ENCODE assay signal across 8 mouse cellular contexts in genomic region chr11:114829499-114830432, GRCm38 (mm10). TPM values are rescaled to one million over a fixed set of nuclear protein-coding genes. Genes with fewer than 3 reads are reported as not detected.
DNase-seq lines count a peak whose midpoint lies in the region; ATAC-seq and TF ChIP-seq lines count a peak whose summit lies in the region.

No protein-coding gene starts in this region.

- no peak for DNase-seq in left cerebral cortex, adult 2 months (ENCODE audit: extremely low spot score in 1 of 2, low spot score in 2 of 2)
- DNase-seq in left cerebral cortex, postnatal 14 days (ENCODE audit: low spot score in 2 of 2), result no peak
- peak; percentile 86 for DNase-seq in forebrain, embryonic 10.5 days (ENCODE audit: extremely low spot score, low spot score)
- DNase-seq in heart, postnatal 10 days, result peak; percentile 66 to 75
- DNase-seq in kidney, postnatal 36 days, result peak; percentile 87 to 90
- DNase-seq in stomach, postnatal 0 days (ENCODE audit: low spot score), result peak; percentile 77
- no peak for DNase-seq in layer of hippocampus, postnatal 25 days (ENCODE audit: extremely low spot score in 1 of 2, low spot score in 1 of 2)

- no peak overlapping the region; the same call in 1 of the 2 replicates for H3K27ac ChIP-seq in left cerebral cortex, adult 2 months
- H3K27ac ChIP-seq in forebrain, embryonic 10.5 days, result peak overlapping the region; percentile 92
- peak overlapping the region; percentile 79 for H3K27ac ChIP-seq in stomach, postnatal 0 days (replicated peaks)

- H3K27me3 ChIP-seq in forebrain, embryonic 10.5 days (ENCODE audit: poor library complexity, severe bottlenecking), result peaks cover 7% of the 10 kb centered on the region; the same call in 1 of the 2 replicates
- no peaks in the 10 kb centered on the region for H3K27me3 ChIP-seq in stomach, postnatal 0 days (ENCODE audit: control insufficient read depth, insufficient read depth, low read length)

- 6% methylated on average over 24 of the region's 24 CpGs for WGBS in forebrain, embryonic 10.5 days
- WGBS in stomach, postnatal 0 days, result 7% methylated on average over 24 of the region's 24 CpGs

- intact Hi-C loops in left cerebral cortex, adult 2 months (cut with DNase I), result no loop called here
- intact Hi-C loops in left cerebral cortex, postnatal 14 days (cut with DNase I), result no loop called here
- intact Hi-C loops in heart, postnatal 10 days (cut with DNase I), result loop anchor here (2.0 kb wide), 1 partner anchor 17 kb away; no protein-coding TSS in a partner anchor

- no peaks in the 10 kb centered on the region for H3K36me3 ChIP-seq in forebrain, embryonic 10.5 days (replicated peaks)
- H3K36me3 ChIP-seq in stomach, postnatal 0 days (ENCODE audit: control insufficient read depth, insufficient read depth, low read length), result no peaks in the 10 kb centered on the region

- TF ChIP-seq CTCF in left cerebral cortex, adult 2 months (IDR thresholded peaks at IDR 0.05), result no peak
- TF ChIP-seq CTCF in stomach, postnatal 0 days (IDR thresholded peaks at IDR 0.05; ENCODE audit: low read depth), result no peak

- peak; percentile 66 for ATAC-seq in megakaryocyte progenitor cell, adult 5-6 weeks (replicated peaks; ENCODE audit: poor library complexity)
- peak; percentile 91 for ATAC-seq in stomach, postnatal 0 days (ENCODE audit: low FRiP score, low TSS enrichment)

- peaks cover 49% of the 10 kb centered on the region for H3K4me1 ChIP-seq in forebrain, embryonic 10.5 days
- peaks cover 9% of the 10 kb centered on the region; the same call in 1 of the 2 replicates for H3K4me1 ChIP-seq in stomach, postnatal 0 days (replicated peaks; ENCODE audit: control insufficient read depth, insufficient read depth)

- H3K4me3 ChIP-seq in left cerebral cortex, adult 2 months, result peak overlapping the region; percentile 3; the same call in 1 of the 2 replicates
- H3K4me3 ChIP-seq in forebrain, embryonic 10.5 days, result peak overlapping the region; percentile 50
- peak overlapping the region; percentile 21 for H3K4me3 ChIP-seq in stomach, postnatal 0 days (ENCODE audit: low read depth, low read length)

- no peaks in the 10 kb centered on the region for H3K9me3 ChIP-seq in forebrain, embryonic 10.5 days
- H3K9me3 ChIP-seq in stomach, postnatal 0 days (ENCODE audit: control insufficient read depth, low read length), result no peaks in the 10 kb centered on the region

- TF ChIP-seq EP300 in stomach, postnatal 0 days (optimal IDR thresholded peaks at IDR 0.05), result no peak

- H3K9ac ChIP-seq in stomach, postnatal 0 days (ENCODE audit: low read length), result peak overlapping the region; percentile 45

- H3K4me2 ChIP-seq in stomach, postnatal 0 days (replicated peaks; ENCODE audit: low read depth), result peak overlapping the region; percentile 50

RNA-seq across cellular contexts. Expression of gene Gprc5c, which starts 21.2 kb away (rescaled TPM):
- 1 to 10 TPM; 4.0 to 5.4 TPM for total RNA-seq in left cerebral cortex, adult 2 months (2021)
- 1 to 10 TPM; 4.0 to 4.6 TPM for total RNA-seq in left cerebral cortex, postnatal 14 days (2021)
- polyA plus RNA-seq in forebrain, embryonic 10.5 days (2016; fragmentation: Nextera tagmentation; extraction: Ambion mirVana), result 31.7 and 32.3 TPM in 2 replicates
- total RNA-seq in heart, postnatal 10 days (2021), result 10 to 100 TPM; 12.9 to 18.1 TPM
- total RNA-seq in megakaryocyte progenitor cell, adult 5-6 weeks (2015), result not detected in 2 replicates
- 0.67 TPM in 1 of 2 replicates, not detected in the other for total RNA-seq in megakaryocyte progenitor cell, adult 5-6 weeks (2017)
- 10.8 and 11.2 TPM in 2 replicates for polyA plus RNA-seq in stomach, postnatal 0 days (2015; fragmentation: Nextera tagmentation; extraction: Ambion mirVana)
- 1 to 10 TPM; 2.8 to 4.5 TPM for total RNA-seq in layer of hippocampus, postnatal 25 days (2021)

RNA-seq across cellular contexts. Expression of gene Gpr142, which starts 31.0 kb away (rescaled TPM):
- total RNA-seq in left cerebral cortex, adult 2 months (2021), result not detected
- total RNA-seq in left cerebral cortex, postnatal 14 days (2021), result not detected
- polyA plus RNA-seq in forebrain, embryonic 10.5 days (2016; fragmentation: Nextera tagmentation; extraction: Ambion mirVana), result 0.21 TPM in 1 of 2 replicates, not detected in the other
- total RNA-seq in heart, postnatal 10 days (2021), result not detected
- not detected in 2 replicates for total RNA-seq in megakaryocyte progenitor cell, adult 5-6 weeks (2015)
- total RNA-seq in megakaryocyte progenitor cell, adult 5-6 weeks (2017), result not detected in 2 replicates
- 0.08 TPM in 1 of 2 replicates, not detected in the other for polyA plus RNA-seq in stomach, postnatal 0 days (2015; fragmentation: Nextera tagmentation; extraction: Ambion mirVana)
- not detected for total RNA-seq in layer of hippocampus, postnatal 25 days (2021)

RNA-seq across cellular contexts. Expression of gene Btbd17, which starts 34.0 kb away (rescaled TPM):
- total RNA-seq in left cerebral cortex, adult 2 months (2021), result 10 to 100 TPM; 29.5 to 29.8 TPM
- 10 to 100 TPM; 38.4 to 38.6 TPM for total RNA-seq in left cerebral cortex, postnatal 14 days (2021)
- 20.7 and 20.8 TPM in 2 replicates for polyA plus RNA-seq in forebrain, embryonic 10.5 days (2016; fragmentation: Nextera tagmentation; extraction: Ambion mirVana)
- under 1 TPM in 1 of 2 experiments, not detected in 1; 0.32 TPM for total RNA-seq in heart, postnatal 10 days (2021)
- not detected in 2 replicates for total RNA-seq in megakaryocyte progenitor cell, adult 5-6 weeks (2015)
- not detected in 2 replicates for total RNA-seq in megakaryocyte progenitor cell, adult 5-6 weeks (2017)
- polyA plus RNA-seq in stomach, postnatal 0 days (2015; fragmentation: Nextera tagmentation; extraction: Ambion mirVana), result 0.44 and 0.74 TPM in 2 replicates
- total RNA-seq in layer of hippocampus, postnatal 25 days (2021), result 10 to 100 TPM; 27.8 to 30.9 TPM

Comparison
In these comparisons a context has a peak if more than half of its experiments do, and no peak if none do; other contexts are left out.
1. DNase-seq: peak in forebrain, embryonic 10.5 days (single experiment), heart, postnatal 10 days (2 of 2), kidney, postnatal 36 days (2 of 2) and stomach, postnatal 0 days (single experiment); none in left cerebral cortex, adult 2 months (0 of 2), left cerebral cortex, postnatal 14 days (0 of 2) and layer of hippocampus, postnatal 25 days (0 of 2).
2. RNA of gene Btbd17, which starts 34.0 kb away (total RNA-seq): 38.4 to 38.6 TPM in left cerebral cortex, postnatal 14 days, 27.8 to 30.9 TPM in layer of hippocampus, postnatal 25 days and 29.5 to 29.8 TPM in left cerebral cortex, adult 2 months; 0.32 TPM in heart, postnatal 10 days and not detected in megakaryocyte progenitor cell, adult 5-6 weeks; every median in the first group is over 10 times any median in the second.
3. Peak in every context shown above with its lines, with median percentiles within 50 percentile points of each other: H3K4me3 ChIP-seq.